Mouse (Mus musculus) adrenal gland, postnatal 10 days (tissue): ENCODE results near the gene Spats2. TPM values are rescaled to one million over a fixed set of nuclear protein-coding genes. Genes with fewer than 3 reads are reported as not detected.

Experiments
- DNase-seq: peaks from one replicate; pipeline ENCODE4 v3.0.0; 2021; ENCODE audit warnings: mixed read lengths
- total RNA-seq, 2 experiments: library from RNA; stranded (reverse); gene quantifications; 2 replicates each; pipeline ENCODE4 v1.2.3; 2021

Spats2 gene
- total RNA-seq, 2 experiments from 2014 or later = 19.2 to 21.5 TPM

GRCm38 (mm10) chr15:99097840-99098492 lies 27.8 kb upstream of the Spats2 start:
- DNase-seq = peak; percentile 51

GRCm38 (mm10) chr15:99098493-99098861 lies 27.2 kb upstream of the Spats2 start:
- no peak for DNase-seq

- DNase-seq = peak; percentile 79
Observed at GRCm38 (mm10) chr15:99099139-99099556, 26.6 kb upstream of the Spats2 start.

GRCm38 (mm10) chr15:99099984-99100383 lies 25.7 kb upstream of the Spats2 start:
- no peak for DNase-seq

DNA sequence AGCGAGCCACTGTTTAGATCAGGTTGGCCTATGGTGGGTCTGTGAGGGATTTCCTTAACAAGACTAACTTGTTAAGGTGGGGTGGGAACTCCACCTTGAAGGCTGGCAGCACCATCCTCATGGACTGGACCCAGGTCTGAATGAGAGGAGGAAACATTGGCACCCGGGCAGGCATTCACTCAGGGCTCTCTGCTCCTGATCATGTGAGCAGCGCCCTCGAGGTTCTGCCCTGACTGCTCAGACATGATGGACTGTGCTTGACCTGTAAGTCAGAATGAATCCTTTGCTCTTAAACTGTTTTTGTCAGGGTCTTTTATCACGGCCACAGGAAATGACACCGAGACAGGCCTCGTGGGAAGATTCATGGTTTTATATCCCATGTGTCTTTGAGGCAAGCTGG lies 20.5 kb upstream of the Spats2 start:
- DNase-seq = peak; percentile 13

DNA sequence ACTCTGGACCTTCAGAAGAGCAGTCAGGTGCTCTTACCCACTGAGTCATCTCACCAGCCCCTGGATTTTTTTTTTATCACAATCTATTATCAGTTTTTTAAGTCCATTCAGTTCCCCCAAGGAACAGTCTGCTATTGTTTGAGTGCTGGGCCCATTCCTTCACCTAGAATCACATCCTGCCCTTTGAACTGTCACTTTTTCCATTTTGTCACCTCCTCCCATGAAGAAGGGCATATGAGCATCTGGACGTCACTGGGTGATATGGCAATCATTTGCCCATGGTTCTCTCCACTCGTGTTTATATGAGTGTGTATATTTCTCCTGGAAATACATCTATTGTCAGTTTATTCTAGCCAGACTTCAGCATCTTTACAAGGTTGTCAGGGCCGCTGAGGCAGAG lies 17.9 kb upstream of the Spats2 start:
- DNase-seq = peak; percentile 0

GRCm38 (mm10) chr15:99111139-99111538 lies 14.6 kb upstream of the Spats2 start:
- peak; percentile 45 for DNase-seq

- peak; percentile 0 for DNase-seq
Observed at GRCm38 (mm10) chr15:99111809-99112208, 13.9 kb upstream of the Spats2 start.

GRCm38 (mm10) chr15:99112843-99113395 lies 12.8 kb upstream of the Spats2 start:
- DNase-seq = no peak

- peak; percentile 46 for DNase-seq
Observed at GRCm38 (mm10) chr15:99113396-99113975, 12.2 kb upstream of the Spats2 start.

- no peak for DNase-seq
Observed at GRCm38 (mm10) chr15:99114312-99115064, 11.2 kb upstream of the Spats2 start.

GRCm38 (mm10) chr15:99115065-99115423 lies 10.7 kb upstream of the Spats2 start:
- no peak for DNase-seq

DNA sequence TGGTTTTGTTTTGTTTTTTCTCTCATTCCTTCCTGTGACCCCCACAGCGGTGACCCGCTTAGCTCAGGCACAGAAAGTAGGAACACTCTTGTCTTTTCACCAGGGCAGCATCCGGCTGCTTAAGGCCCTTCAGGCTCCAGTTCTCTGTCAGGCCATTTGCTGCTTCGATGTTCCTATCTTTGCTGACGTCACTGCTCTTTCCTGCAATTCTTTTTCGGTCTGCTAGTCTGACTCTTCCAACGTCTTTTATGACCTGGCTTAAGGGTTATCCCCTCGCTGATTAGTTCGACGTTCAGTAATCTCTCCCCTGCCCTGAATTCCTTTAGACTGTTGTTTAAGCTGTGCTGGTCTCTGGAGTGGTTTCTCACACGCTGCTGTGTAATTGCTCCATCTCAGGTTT lies 9.2 kb upstream of the Spats2 start:
- DNase-seq = no peak

DNA sequence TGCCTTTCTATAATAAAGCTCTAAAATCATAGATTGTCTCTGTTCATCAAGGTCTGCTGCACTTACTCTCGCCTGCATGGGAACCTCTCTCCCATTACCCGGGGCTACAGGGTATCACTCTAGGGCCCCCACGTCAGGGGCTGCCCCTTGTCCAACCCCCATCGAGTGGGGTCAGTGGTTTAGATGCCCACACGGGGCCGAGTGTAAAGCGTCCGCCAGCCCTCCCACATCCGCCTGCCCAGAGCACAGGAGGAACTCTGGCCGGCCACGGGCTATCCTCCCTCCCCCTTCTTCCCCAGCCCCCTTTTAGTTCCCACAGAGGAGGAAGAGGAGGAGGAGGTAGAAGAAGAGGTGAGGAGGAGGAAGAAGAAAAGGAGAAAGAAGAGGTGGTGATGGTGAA lies 4.9 kb upstream of the Spats2 start:
- DNase-seq = no peak

- no peak for DNase-seq
Observed at GRCm38 (mm10) chr15:99122642-99123041, 3.1 kb upstream of the Spats2 start.

- DNase-seq = peak; percentile 94
Observed at GRCm38 (mm10) chr15:99126081-99126815, 532 bp downstream of the Spats2 start.

DNA sequence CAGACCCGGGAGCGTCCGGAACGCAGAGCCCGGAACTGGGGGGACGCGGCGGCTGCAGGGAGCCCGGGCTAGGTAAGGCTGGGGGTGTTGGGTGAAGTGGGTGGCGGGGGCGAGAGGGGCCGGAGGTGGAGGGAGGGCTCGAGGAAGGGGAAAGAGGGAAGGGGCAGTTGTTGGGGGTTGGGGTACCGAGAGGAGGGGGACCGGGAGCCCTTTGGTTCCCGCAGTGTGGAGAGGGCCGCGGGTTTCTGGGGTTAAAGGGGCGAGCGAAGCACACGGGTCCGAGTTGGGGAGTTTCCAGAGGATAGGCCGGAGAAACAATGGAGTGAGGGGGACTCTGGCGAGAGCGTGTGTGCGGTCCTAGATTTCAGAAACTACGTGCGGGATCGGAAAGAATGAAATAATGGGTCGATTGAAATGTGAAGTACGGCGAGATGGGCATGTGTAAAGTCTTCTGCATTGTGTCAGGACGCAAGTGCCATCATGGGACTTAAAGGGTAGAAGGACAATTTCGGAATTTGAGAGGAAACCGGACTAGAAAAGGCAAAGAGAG lies 1.2 kb downstream of the Spats2 start:
- no peak for DNase-seq

- no peak for DNase-seq
Observed at GRCm38 (mm10) chr15:99127851-99128522, 2.3 kb downstream of the Spats2 start.

- DNase-seq = no peak
Observed at GRCm38 (mm10) chr15:99129441-99129840, 3.7 kb downstream of the Spats2 start.

DNA sequence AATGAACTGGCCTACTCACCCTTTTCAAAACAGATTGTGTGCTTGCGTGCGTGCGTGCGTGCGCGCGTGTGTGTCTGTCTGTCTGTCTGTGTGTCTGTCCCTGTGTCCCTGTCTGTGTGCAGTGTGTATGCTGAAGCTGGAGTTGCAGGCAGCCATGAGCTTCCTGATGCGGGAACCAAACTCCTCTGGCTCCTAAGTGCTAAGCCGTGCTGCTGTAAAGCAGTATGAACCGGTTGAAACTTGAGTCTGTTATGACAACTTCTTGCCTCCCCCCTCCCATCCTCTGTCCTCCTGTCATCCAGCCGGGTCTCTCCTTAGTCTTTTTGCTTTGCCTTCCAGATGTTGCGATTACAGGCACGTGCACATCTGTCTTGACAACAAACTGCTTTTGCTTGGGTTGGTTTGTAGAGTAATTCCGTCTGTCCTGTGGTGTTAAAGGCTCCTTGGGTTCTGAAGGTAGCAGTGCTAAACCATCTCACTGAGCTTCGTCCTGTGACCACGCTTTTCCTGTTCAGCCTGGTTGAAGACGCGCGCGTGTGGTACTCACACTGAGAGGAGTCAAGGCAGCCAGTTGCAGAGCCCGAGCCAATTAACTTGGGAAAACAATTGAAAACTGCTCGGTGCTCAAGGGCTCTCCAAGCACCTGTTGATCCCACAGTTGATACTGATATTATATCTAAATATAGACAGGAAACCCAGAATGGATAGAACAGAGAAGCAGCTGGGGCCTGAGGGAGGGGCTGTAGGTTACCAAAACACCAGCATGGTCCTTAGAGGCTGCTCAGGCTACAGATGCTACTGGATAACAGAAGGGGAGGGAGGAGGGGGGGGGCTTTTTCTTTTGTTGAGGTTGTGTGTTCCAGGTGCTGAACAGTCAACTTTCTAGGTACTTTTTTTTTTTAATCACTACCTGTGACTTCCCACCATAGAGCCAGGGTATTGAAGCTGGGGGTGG lies 4.5 kb downstream of the Spats2 start:
- no peak for DNase-seq
